Mouse (Mus musculus): ENCODE measurements around the gene Zc3h12a.

GRCm38 (mm10) chr4:125097412-125097811 lies 30.2 kb downstream of the Zc3h12a start:
- TF ChIP-seq CTCF (IDR thresholded peaks at IDR 0.05; ENCODE audit: insufficient read depth, low read depth, low read length) = no peak
- no peak for TF ChIP-seq POLR2A (IDR thresholded peaks at IDR 0.05; ENCODE audit: insufficient read depth, low read depth, low read length)
